Mouse (Mus musculus): Measurements from ENCODE around the gene Lypla2.

- TF ChIP-seq CTCF (IDR thresholded peaks at IDR 0.05; ENCODE audit: low read depth) = no peak
- TF ChIP-seq EP300 (IDR thresholded peaks at IDR 0.05; ENCODE audit: low read depth) = no peak
Observed at GRCm38 (mm10) chr4:136020743-136021548, 48.5 kb upstream of the Lypla2 start.
